Comparison of ENCODE assay signal across 9 mouse cellular contexts in the genomic region with DNA sequence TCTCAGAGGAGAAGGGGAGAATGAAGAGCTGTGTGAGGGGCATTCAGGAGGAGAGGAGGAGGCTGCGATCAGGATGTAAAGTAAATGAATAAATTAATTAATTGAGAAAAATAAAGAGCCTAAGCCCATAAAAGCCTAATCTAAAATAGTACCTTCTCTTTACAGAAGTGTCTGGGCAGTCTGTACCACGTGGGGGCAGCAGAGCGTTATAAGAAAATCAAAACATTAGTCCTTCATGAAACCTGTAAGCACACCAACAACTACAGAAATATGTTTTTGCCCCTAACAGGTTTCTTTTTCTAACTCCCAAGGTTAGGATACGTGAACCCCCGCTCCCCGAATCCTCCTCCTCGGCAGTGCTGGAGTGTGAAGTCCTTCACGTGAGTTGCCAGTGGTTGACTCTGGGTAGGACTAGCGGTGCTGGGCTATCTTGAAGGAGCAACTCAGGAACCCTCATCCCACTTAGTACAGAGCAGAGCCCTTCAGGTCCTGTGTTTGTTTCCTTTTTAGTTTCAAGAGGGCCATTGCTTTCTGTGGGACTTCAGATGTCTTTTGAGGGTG. TPM values are rescaled to one million over a fixed set of nuclear protein-coding genes. Genes with fewer than 3 reads are reported as not detected.
DNase-seq lines count a peak whose midpoint lies in the region; ATAC-seq and TF ChIP-seq lines count a peak whose summit lies in the region.
"Had no signal": no experiment of that assay in that cellular context is flagged by ENCODE, and none has a peak within 500 bp of the region (broad histone marks: within the 10 kb centered on the region; RNA-seq: fewer than 3 reads in every experiment).

No protein-coding gene starts in this region.

- no peaks in the 10 kb centered on the region for H3K36me3 ChIP-seq in liver, embryonic 14.5 days (replicated peaks; ENCODE audit: control insufficient read depth, insufficient read depth, low read depth)

- H3K4me2 ChIP-seq in liver, embryonic 14.5 days (ENCODE audit: low read depth): no peak overlapping the region

- 45% methylated on average over 9 of the region's 9 CpGs for WGBS in liver, embryonic 14.5 days (ENCODE audit: insufficient replicate concordance)

- H3K4me3 ChIP-seq in liver, embryonic 14.5 days (ENCODE audit: insufficient read depth in 1 of 2, low read depth in 2 of 2, low read length in 2 of 2): no peak overlapping the region
- H3K4me3 ChIP-seq: megakaryocyte, embryonic 14.5 days had no signal

- no peak overlapping the region for H3K27ac ChIP-seq in liver, embryonic 14.5 days

- H3K9me3 ChIP-seq in liver, embryonic 14.5 days (ENCODE audit: control insufficient read depth, low read length): no peaks in the 10 kb centered on the region; the same call in 1 of the 2 replicates

- H3K27me3 ChIP-seq in Patski: no peaks in the 10 kb centered on the region
- no peaks in the 10 kb centered on the region for H3K27me3 ChIP-seq in liver, embryonic 14.5 days (ENCODE audit: control insufficient read depth, insufficient read depth, low read length)

- intact Hi-C loops in heart, postnatal 36 days (cut with DNase I): loop anchor here (2.0 kb wide), 1 partner anchor 236 kb away; no protein-coding TSS in a partner anchor

- CTCF ChIA-PET in Patski (lab: Charles Lee): interaction anchor here (0.9 to 1.8 kb wide), 2 partner anchors 82 to 88 kb away, joined by 3 to 7 read pairs; no protein-coding TSS in a partner anchor

- peak; percentile 76 for TF ChIP-seq CTCF in Patski (IDR thresholded peaks at IDR 0.05)
- peak; percentile 65 for TF ChIP-seq CTCF in liver, embryonic 14.5 days (IDR thresholded peaks at IDR 0.05; ENCODE audit: low read depth)

- ATAC-seq in Patski: no peak
- no peak for ATAC-seq in liver, embryonic 14.5 days (ENCODE audit: insufficient read depth)
- ATAC-seq in activated CD4-positive, CD25-positive, alpha-beta regulatory T cell, adult 4 months: no peak

- DNase-seq in layer of hippocampus, adult 11-12 months (ENCODE audit: low spot score): peak; percentile 77
- no peak for DNase-seq in layer of hippocampus, adult 9-10 months (ENCODE audit: low spot score)
- no peak for DNase-seq in Patski (ENCODE audit: low read depth, low spot score)
- peak; percentile 58 to 74 for DNase-seq in cerebellum, postnatal 25 days
- peak; percentile 47 to 77 for DNase-seq in heart, postnatal 36 days
- DNase-seq in liver, embryonic 14.5 days (ENCODE audit: low read depth in 3 of 3, low spot score in 3 of 3): peak; percentile 12 to 37 (median 27)
- DNase-seq in right cerebral cortex, postnatal 10 days (ENCODE audit: low spot score in 2 of 2): peak; percentile 53 to 74

- no peak overlapping the region for H3K9ac ChIP-seq in liver, embryonic 14.5 days (replicated peaks)

- POLR2A ChIA-PET in Patski (lab: Charles Lee): interaction anchor here (1.9 kb wide), 1 partner anchor 38 kb away, joined by 4 read pairs; no protein-coding TSS in a partner anchor

- no peak for TF ChIP-seq EP300 in liver, embryonic 14.5 days (IDR thresholded peaks at IDR 0.05; ENCODE audit: low read depth)

- in situ Hi-C loops in Patski (cut with MboI; ENCODE audit: low pct_unique_long_range_greater_than_20kb): no loop called here

- H3K4me1 ChIP-seq in liver, embryonic 14.5 days (replicated peaks; ENCODE audit: control insufficient read depth in 2 of 2, insufficient read depth in 2 of 2, low read length in 1 of 2): no peaks in the 10 kb centered on the region

RNA-seq across cellular contexts. Expression of a gene that starts 7.1 kb away (rescaled TPM):
- 67.9 TPM for polyA plus RNA-seq in Patski (2021)
- total RNA-seq in heart, postnatal 36 days (2021): 10 to 100 TPM; 21.6 to 22.1 TPM
- 34.1 and 35.4 TPM in 2 replicates for polyA plus RNA-seq in liver, embryonic 14.5 days (2012; rRNA removed)
- polyA plus RNA-seq in liver, embryonic 14.5 days (2014; fragmentation: Nextera tagmentation; extraction: Ambion mirVana): 49.1 and 59.1 TPM in 2 replicates
- polyA plus RNA-seq in activated CD4-positive, CD25-positive, alpha-beta regulatory T cell, adult 4 months (2017; shearing (Covaris generic)): 10 to 100 TPM; 23.6 to 33.3 TPM

RNA-seq across cellular contexts. Expression of a gene that starts 16.9 kb away (rescaled TPM):
- polyA plus RNA-seq in Patski (2021): not detected
- total RNA-seq in heart, postnatal 36 days (2021): not detected
- polyA plus RNA-seq in liver, embryonic 14.5 days (2012; rRNA removed): not detected in 2 replicates
- not detected in 2 replicates for polyA plus RNA-seq in liver, embryonic 14.5 days (2014; fragmentation: Nextera tagmentation; extraction: Ambion mirVana)
- polyA plus RNA-seq in activated CD4-positive, CD25-positive, alpha-beta regulatory T cell, adult 4 months (2017; shearing (Covaris generic)): not detected

RNA-seq across cellular contexts. Expression of a gene that starts 36.1 kb away (rescaled TPM):
- polyA plus RNA-seq in Patski (2021): 0.30 TPM
- total RNA-seq in heart, postnatal 36 days (2021): 1 to 10 TPM; 1.4 to 1.6 TPM
- polyA plus RNA-seq in liver, embryonic 14.5 days (2012; rRNA removed): 1.2 TPM in 2 replicates
- polyA plus RNA-seq in liver, embryonic 14.5 days (2014; fragmentation: Nextera tagmentation; extraction: Ambion mirVana): 1.1 and 1.8 TPM in 2 replicates
- polyA plus RNA-seq in activated CD4-positive, CD25-positive, alpha-beta regulatory T cell, adult 4 months (2017; shearing (Covaris generic)): under 1 TPM in 1 of 2 experiments, not detected in 1; 0.15 TPM

RNA-seq across cellular contexts. Expression of a gene that starts 36.5 kb away (rescaled TPM):
- polyA plus RNA-seq in Patski (2021): 104 TPM
- total RNA-seq in heart, postnatal 36 days (2021): 10 to 100 TPM; 26.1 to 27.0 TPM
- polyA plus RNA-seq in liver, embryonic 14.5 days (2012; rRNA removed): 13.0 and 14.9 TPM in 2 replicates
- polyA plus RNA-seq in liver, embryonic 14.5 days (2014; fragmentation: Nextera tagmentation; extraction: Ambion mirVana): 10.8 and 10.9 TPM in 2 replicates
- polyA plus RNA-seq in activated CD4-positive, CD25-positive, alpha-beta regulatory T cell, adult 4 months (2017; shearing (Covaris generic)): 10 to 100 TPM; 17.0 to 17.1 TPM

RNA-seq across cellular contexts. Expression of a gene that starts 46.3 kb away (rescaled TPM):
- polyA plus RNA-seq in Patski (2021): 144 TPM
- total RNA-seq in heart, postnatal 36 days (2021): 100 to 1,000 TPM; 137 to 143 TPM
- 56.1 and 59.6 TPM in 2 replicates for polyA plus RNA-seq in liver, embryonic 14.5 days (2012; rRNA removed)
- 126 and 134 TPM in 2 replicates for polyA plus RNA-seq in liver, embryonic 14.5 days (2014; fragmentation: Nextera tagmentation; extraction: Ambion mirVana)
- polyA plus RNA-seq in activated CD4-positive, CD25-positive, alpha-beta regulatory T cell, adult 4 months (2017; shearing (Covaris generic)): 10 to 100 TPM; 32.7 to 33.2 TPM

Comparison
In these comparisons a context has a peak if more than half of its experiments do, and no peak if none do; other contexts are left out.
1. DNase-seq: peak in layer of hippocampus, adult 11-12 months (single experiment), cerebellum, postnatal 25 days (2 of 2), heart, postnatal 36 days (2 of 2), liver, embryonic 14.5 days (3 of 3) and right cerebral cortex, postnatal 10 days (2 of 2); none in layer of hippocampus, adult 9-10 months (single experiment) and Patski (single experiment).